Mouse (Mus musculus) erythroblast, embryonic 14.5 days (primary cell): Measurements from ENCODE around the gene Ttc3. TPM values are rescaled to one million over a fixed set of nuclear protein-coding genes. Genes with fewer than 3 reads are reported as not detected.

ENCODE experiments used
- H3K27me3 ChIP-seq: 2 replicates; pipeline ENCODE4 v1.6.1; 2012; ENCODE audit warnings: inconsistent platforms; ENCODE audit not compliant: control insufficient read depth
- H3K36me3 ChIP-seq: 2 replicates; pipeline ENCODE4 v1.6.1; 2012; ENCODE audit warnings: mild to moderate bottlenecking, inconsistent platforms; ENCODE audit not compliant: control insufficient read depth
- H3K4me1 ChIP-seq: 2 replicates; pipeline ENCODE4 v1.6.1; 2012; ENCODE audit warnings: inconsistent platforms; ENCODE audit not compliant: control insufficient read depth
- H3K4me3 ChIP-seq: replicated peaks from 2 replicates; pipeline ENCODE3; 2012; ENCODE audit warnings: moderate library complexity, mild to moderate bottlenecking, inconsistent platforms
- H3K9me3 ChIP-seq: 2 replicates; pipeline ENCODE4 v1.6.1; 2012; ENCODE audit warnings: low read length, inconsistent platforms, mixed read lengths; ENCODE audit not compliant: control insufficient read depth
- GATA1 ChIP-seq: IDR thresholded peaks from 2 replicates; pipeline ENCODE4 v1.6.1; 2012; ENCODE audit warnings: low read length, inconsistent platforms, mixed read lengths
- TAL1 ChIP-seq: IDR thresholded peaks from 3 replicates; pipeline ENCODE4 v1.6.1; 2012; ENCODE audit warnings: low read length, inconsistent platforms, mixed read lengths
- polyA plus RNA-seq: library from polyadenylated mRNA; stranded (reverse); fragments of >175 nt; gene quantifications from 2 replicates; pipeline ENCODE4 v1.2.3, GENCODE M21; 2012

The Ttc3 gene
- polyA plus RNA-seq, 1 experiment: 0.18 TPM

DNA sequence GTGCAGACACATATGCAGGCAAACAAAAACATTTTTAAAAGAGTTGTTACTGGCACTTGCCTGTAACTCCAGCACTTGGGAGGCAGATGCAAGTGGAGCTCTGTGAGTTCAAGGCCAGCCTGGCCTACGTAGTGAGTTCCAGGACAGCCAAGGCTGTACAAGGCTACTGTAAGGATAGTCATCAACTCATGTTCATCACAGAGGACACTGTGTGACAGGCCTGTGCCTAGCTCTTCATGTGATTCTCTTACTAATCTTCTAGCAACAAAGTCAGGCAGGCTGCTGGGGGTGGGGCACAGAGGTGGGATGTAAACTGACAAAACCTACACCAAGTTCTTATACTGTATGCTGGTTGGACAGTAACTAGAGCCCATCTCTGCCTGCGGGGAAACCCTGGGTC lies 136.7 kb downstream of the Ttc3 start:
- H3K27me3 ChIP-seq: no peaks in the 10 kb centered on the region
- no peak for TF ChIP-seq GATA1
- TF ChIP-seq TAL1: no peak
- no peaks in the 10 kb centered on the region for H3K9me3 ChIP-seq
- no peak overlapping the region for H3K4me3 ChIP-seq
- H3K4me1 ChIP-seq: no peaks in the 10 kb centered on the region
- H3K36me3 ChIP-seq: peaks cover 61% of the 10 kb centered on the region

GRCm38 (mm10) chr16:94508769-94509168 lies 138.4 kb downstream of the Ttc3 start:
- Histone ChIP-seq H3K27me3 (no peaks in the 10 kb centered on the region), H3K9me3 (no peaks in the 10 kb centered on the region), H3K4me1 (no peaks in the 10 kb centered on the region), H3K36me3 (peaks cover 57% of the 10 kb centered on the region), H3K4me3 (no peak overlapping the region)
- TF ChIP-seq GATA1 (no peak), TAL1 (no peak)

DNA sequence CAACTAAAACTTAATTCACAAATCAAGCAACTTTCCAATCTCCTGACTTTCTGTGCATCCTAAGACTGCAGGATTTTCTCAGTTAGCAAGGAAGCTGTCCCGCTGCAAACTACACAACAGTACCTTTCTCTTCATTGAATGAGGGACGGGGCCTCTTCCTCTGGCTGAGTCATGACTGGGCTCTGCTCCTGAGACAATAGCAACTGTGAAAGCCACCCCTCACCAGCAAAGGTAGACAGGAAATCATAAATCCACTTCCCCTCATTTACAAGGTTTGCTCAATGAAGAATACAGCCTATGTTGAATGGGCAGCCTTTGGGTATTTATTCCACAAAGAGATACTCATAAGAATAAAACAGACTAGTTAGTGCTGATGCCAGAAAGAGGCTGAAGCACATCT lies 139.6 kb downstream of the Ttc3 start:
- Histone ChIP-seq H3K27me3 (no peaks in the 10 kb centered on the region), H3K4me1 (no peaks in the 10 kb centered on the region), H3K4me3 (no peak overlapping the region), H3K9me3 (no peaks in the 10 kb centered on the region), H3K36me3 (peaks cover 45% of the 10 kb centered on the region)
- TF ChIP-seq TAL1 (no peak), GATA1 (no peak)

GRCm38 (mm10) chr16:94517606-94518005 lies 147.2 kb downstream of the Ttc3 start:
- no peaks in the 10 kb centered on the region for H3K27me3 ChIP-seq
- peaks cover 20% of the 10 kb centered on the region for H3K36me3 ChIP-seq
- H3K9me3 ChIP-seq: no peaks in the 10 kb centered on the region
- no peak for TF ChIP-seq TAL1
- no peak for TF ChIP-seq GATA1
- H3K4me1 ChIP-seq: peaks cover 10% of the 10 kb centered on the region
- H3K4me3 ChIP-seq: no peak overlapping the region

Other genes with a start within 250 kb of the Ttc3 start
- gene Hlcs, start 57.0 kb upstream of the Ttc3 start, polyA plus RNA-seq: 0.06 and 0.08 TPM in 2 replicates
- gene Ripply3, start 42.2 kb upstream of the Ttc3 start, polyA plus RNA-seq: not detected in 2 replicates
- 0.42 and 0.69 TPM in 2 replicates for gene Pigp, start 1.2 kb downstream of the Ttc3 start, polyA plus RNA-seq
- gene Vps26c, start 156.2 kb downstream of the Ttc3 start, polyA plus RNA-seq: 0.06 and 0.20 TPM in 2 replicates
- gene Dyrk1a, start 199.4 kb downstream of the Ttc3 start, polyA plus RNA-seq: 1.7 and 2.2 TPM in 2 replicates